Mouse (Mus musculus): ENCODE measurements around the gene Gm12216. TPM values are rescaled to one million over a fixed set of nuclear protein-coding genes. Genes with fewer than 3 reads are reported as not detected.
"Not testable (repeated sequence)": the region's sequence is repeated elsewhere in the genome, so short reads cannot be mapped to it uniquely, and the experiment has no call there.

The Gm12216 gene
- polyA plus RNA-seq, 1 experiment from 2014 or later = 0.41 TPM

DNA sequence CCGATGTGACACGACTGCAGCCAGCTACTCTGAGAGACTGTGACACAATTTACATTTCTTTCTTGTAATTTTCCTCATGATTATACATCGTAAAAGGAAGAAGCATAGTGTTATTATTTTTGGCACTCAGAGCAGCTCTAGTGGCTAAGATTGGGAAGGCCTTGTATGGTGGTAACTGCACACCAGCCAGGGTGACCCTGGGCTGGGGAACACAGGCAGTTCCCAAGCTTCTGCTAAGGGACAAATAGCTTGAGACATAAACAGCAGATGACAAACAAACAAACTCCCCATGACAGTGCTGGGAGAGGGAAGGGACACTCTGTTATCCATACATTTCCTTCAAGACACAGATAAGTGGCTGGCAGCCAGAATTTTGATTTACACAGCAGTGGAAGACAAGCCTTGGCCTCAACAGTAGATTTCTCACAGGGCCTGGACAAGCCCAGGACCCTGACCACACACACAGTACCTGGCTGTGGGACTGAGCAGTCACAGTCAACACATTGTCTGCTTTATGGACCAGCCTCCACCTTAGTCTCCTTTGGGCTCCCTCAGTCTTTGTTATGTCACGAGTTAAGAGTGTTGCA, 5.8 kb upstream of the Gm12216 start:
- H3K27ac ChIP-seq; H3K4me1 ChIP-seq; H3K4me3 ChIP-seq; H3K27me3 ChIP-seq (ENCODE audit: low read depth, poor library complexity, severe bottlenecking); H3K36me3 ChIP-seq; DNase-seq (ENCODE audit: low spot score); H3K9me3 ChIP-seq (replicated peaks): not testable (repeated sequence)
- WGBS = 82% methylated on average over 3 of the region's 4 CpGs

DNA sequence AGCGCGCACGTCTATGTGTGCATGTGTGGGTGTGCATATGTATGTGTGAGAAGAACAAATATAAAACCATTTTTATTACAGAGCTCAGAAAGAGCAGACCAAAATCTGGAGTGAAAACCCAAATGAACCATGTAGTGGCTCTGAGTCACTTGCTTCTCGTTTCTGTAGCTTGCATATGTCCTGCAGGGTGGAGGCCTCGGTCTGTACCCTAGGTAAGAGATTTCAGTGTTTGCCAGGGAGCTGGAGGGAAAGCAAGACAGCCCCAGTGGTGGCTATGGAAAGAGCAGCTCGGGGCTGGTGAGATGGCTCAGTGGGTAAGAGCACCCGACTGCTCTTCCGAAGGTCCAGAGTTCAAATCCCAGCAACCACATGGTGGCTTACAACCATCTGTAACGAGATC, 1.9 kb upstream of the Gm12216 start:
- DNase-seq (ENCODE audit: low spot score); H3K9me3 ChIP-seq (replicated peaks); H3K4me1 ChIP-seq; H3K4me3 ChIP-seq; H3K36me3 ChIP-seq; H3K27ac ChIP-seq: not testable (repeated sequence)
- 82% methylated on average over 8 of the region's 9 CpGs for WGBS
- peaks cover 14% of the 10 kb centered on the region for H3K27me3 ChIP-seq (ENCODE audit: low read depth, poor library complexity, severe bottlenecking)

- no peak for DNase-seq (ENCODE audit: low spot score)
- peaks cover 4% of the 10 kb centered on the region; the same call in 1 of the 2 replicates for H3K4me1 ChIP-seq
- no peak overlapping the region for H3K27ac ChIP-seq
- H3K36me3 ChIP-seq = no peaks in the 10 kb centered on the region
- 0 out of 2 replicates have a peak overlapping the region, but pooled peaks have one; percentile 53 for H3K4me3 ChIP-seq
- no peaks in the 10 kb centered on the region for H3K9me3 ChIP-seq (replicated peaks)
- H3K27me3 ChIP-seq (ENCODE audit: low read depth, poor library complexity, severe bottlenecking) = peaks cover 14% of the 10 kb centered on the region
- WGBS = 77% methylated on average over 6 of the region's 6 CpGs
Observed at GRCm38 (mm10) chr11:53858058-53858760, 847 bp downstream of the Gm12216 start.

DNA sequence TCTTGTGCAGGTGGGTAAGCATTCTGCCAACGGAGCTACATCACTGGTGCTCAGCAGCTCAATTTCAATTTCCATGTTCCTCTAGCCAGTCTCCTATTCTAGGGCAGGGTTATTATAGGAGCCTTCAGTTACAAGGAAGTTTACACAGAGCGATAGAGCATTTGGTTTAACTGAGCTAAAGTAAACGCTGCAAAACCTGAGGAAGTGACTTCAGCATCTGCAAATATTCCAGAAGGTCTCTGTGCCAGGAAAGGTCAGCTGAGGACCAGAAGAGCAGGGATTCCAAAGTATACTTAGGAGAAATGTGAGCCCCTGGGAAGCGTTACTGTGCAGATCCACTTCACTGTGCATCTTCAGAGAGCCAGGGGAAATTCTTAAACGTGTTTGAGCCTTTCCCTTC, 5.4 kb downstream of the Gm12216 start:
- no peak for DNase-seq (ENCODE audit: low spot score)
- H3K27ac ChIP-seq = no peak overlapping the region
- H3K27me3 ChIP-seq (ENCODE audit: low read depth, poor library complexity, severe bottlenecking) = peaks cover 14% of the 10 kb centered on the region
- H3K9me3 ChIP-seq (replicated peaks) = no peaks in the 10 kb centered on the region
- H3K4me3 ChIP-seq = no peak overlapping the region
- no peaks in the 10 kb centered on the region for H3K36me3 ChIP-seq
- peaks cover 5% of the 10 kb centered on the region for H3K4me1 ChIP-seq
- 65% methylated on average over 5 of the region's 5 CpGs for WGBS

DNA sequence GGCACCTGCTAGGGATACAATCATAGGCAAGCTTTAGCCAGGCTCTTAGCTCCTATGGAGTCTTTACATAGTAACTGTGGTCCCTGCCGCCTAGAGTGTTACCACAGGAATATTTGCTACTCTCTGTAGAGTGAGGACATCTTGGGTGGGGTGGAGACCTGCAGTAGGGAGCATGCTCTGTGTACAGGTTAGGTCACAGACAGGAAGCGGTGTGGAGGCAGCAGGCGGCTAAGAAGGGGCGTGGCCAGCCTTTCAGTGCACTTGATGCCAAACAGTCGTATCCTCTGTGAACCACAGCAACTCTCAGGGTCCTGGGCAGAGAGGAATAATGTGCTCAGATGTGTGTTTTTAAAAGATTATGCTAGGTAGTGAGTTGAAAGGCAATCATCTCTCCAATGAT, 7.3 kb downstream of the Gm12216 start:
- no peak overlapping the region for H3K4me3 ChIP-seq
- no peak overlapping the region for H3K27ac ChIP-seq
- 0 out of 2 replicates have a peak, but pooled peaks cover under 1% of the 10 kb centered on the region for H3K27me3 ChIP-seq (ENCODE audit: low read depth, poor library complexity, severe bottlenecking)
- no peaks in the 10 kb centered on the region for H3K9me3 ChIP-seq (replicated peaks)
- DNase-seq (ENCODE audit: low spot score) = no peak
- WGBS = 49% methylated on average over 5 of the region's 5 CpGs
- peaks cover 5% of the 10 kb centered on the region for H3K4me1 ChIP-seq
- H3K36me3 ChIP-seq = no peaks in the 10 kb centered on the region

GRCm38 (mm10) chr11:53849588-53850320, 9.3 kb downstream of the Gm12216 start:
- DNase-seq (ENCODE audit: low spot score) = peak; percentile 82
- H3K9me3 ChIP-seq (replicated peaks) = no peaks in the 10 kb centered on the region
- no peaks in the 10 kb centered on the region for H3K27me3 ChIP-seq (ENCODE audit: low read depth, poor library complexity, severe bottlenecking)
- no peak overlapping the region for H3K4me3 ChIP-seq
- no peaks in the 10 kb centered on the region for H3K36me3 ChIP-seq
- peak overlapping the region; percentile 70; the same call in 1 of the 2 replicates for H3K27ac ChIP-seq
- 33% methylated on average over 9 of the region's 9 CpGs for WGBS
- peaks cover 10% of the 10 kb centered on the region for H3K4me1 ChIP-seq

- Histone ChIP-seq H3K9me3 (replicated peaks) (no peaks in the 10 kb centered on the region), H3K27ac (no peak overlapping the region), H3K27me3 (ENCODE audit: low read depth, poor library complexity, severe bottlenecking) (no peaks in the 10 kb centered on the region), H3K36me3 (no peaks in the 10 kb centered on the region), H3K4me1 (peaks cover 12% of the 10 kb centered on the region), H3K4me3 (no peak overlapping the region)
- 80% methylated on average over 6 of the region's 6 CpGs for WGBS
- DNase-seq (ENCODE audit: low spot score) = no peak
Observed at GRCm38 (mm10) chr11:53845680-53846079, 13.4 kb downstream of the Gm12216 start.

DNA sequence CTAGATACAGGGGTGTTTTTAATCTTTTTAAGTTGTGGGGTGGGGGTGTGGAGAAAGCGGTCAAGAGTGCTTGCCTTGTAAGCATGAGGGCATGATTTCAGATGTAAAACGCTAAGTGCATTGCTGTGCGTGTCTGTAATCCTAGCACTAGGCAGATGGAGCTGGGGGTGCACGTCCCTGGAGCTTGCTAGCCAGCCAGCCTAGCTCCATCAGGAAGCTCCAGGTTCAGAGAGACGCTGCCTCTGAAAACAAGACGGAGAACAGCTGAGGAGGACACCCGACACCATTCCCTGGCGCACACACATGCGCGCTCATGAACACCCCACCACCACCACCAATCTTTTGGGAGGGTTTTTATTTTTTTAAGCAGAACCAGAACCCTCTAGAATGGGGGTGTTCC, 15.9 kb downstream of the Gm12216 start:
- no peaks in the 10 kb centered on the region for H3K9me3 ChIP-seq (replicated peaks)
- H3K36me3 ChIP-seq = no peaks in the 10 kb centered on the region
- H3K4me3 ChIP-seq = no peak overlapping the region
- DNase-seq (ENCODE audit: low spot score) = no peak
- H3K27me3 ChIP-seq (ENCODE audit: low read depth, poor library complexity, severe bottlenecking) = no peaks in the 10 kb centered on the region
- peaks cover 24% of the 10 kb centered on the region for H3K4me1 ChIP-seq
- WGBS = 70% methylated on average over 10 of the region's 10 CpGs
- H3K27ac ChIP-seq = no peak overlapping the region

GRCm38 (mm10) chr11:53842161-53842581, 16.9 kb downstream of the Gm12216 start:
- no peaks in the 10 kb centered on the region for H3K36me3 ChIP-seq
- no peaks in the 10 kb centered on the region for H3K9me3 ChIP-seq (replicated peaks)
- peaks cover 24% of the 10 kb centered on the region for H3K4me1 ChIP-seq
- no peak overlapping the region for H3K4me3 ChIP-seq
- WGBS = 79% methylated on average over 4 of the region's 4 CpGs
- no peak overlapping the region for H3K27ac ChIP-seq
- no peak for DNase-seq (ENCODE audit: low spot score)
- no peaks in the 10 kb centered on the region for H3K27me3 ChIP-seq (ENCODE audit: low read depth, poor library complexity, severe bottlenecking)

DNA sequence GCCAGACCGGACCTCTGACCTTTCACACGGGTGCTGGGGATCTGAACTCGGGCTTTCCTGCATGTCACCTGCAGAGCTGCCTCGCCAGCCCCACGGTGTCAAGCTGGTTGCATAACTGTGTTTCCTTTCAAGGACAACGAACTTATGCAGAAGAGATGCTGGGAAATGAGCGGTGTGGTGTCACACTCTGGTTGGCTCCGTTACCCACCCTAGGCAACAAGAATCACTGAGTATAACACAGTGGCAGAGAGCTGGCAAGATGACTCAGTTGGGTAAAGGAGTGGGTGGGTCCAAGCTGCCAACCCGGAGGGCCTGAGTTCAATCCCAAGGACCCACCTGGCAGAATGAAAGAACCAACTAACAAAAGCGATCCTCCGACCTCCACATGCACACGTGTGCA, 17.5 kb downstream of the Gm12216 start:
- H3K4me1 ChIP-seq = peaks cover 24% of the 10 kb centered on the region
- H3K9me3 ChIP-seq (replicated peaks) = no peaks in the 10 kb centered on the region
- no peaks in the 10 kb centered on the region for H3K27me3 ChIP-seq (ENCODE audit: low read depth, poor library complexity, severe bottlenecking)
- no peak overlapping the region for H3K4me3 ChIP-seq
- no peaks in the 10 kb centered on the region for H3K36me3 ChIP-seq
- no peak for DNase-seq (ENCODE audit: low spot score)
- H3K27ac ChIP-seq = no peak overlapping the region
- WGBS = 86% methylated on average over 12 of the region's 12 CpGs

DNA sequence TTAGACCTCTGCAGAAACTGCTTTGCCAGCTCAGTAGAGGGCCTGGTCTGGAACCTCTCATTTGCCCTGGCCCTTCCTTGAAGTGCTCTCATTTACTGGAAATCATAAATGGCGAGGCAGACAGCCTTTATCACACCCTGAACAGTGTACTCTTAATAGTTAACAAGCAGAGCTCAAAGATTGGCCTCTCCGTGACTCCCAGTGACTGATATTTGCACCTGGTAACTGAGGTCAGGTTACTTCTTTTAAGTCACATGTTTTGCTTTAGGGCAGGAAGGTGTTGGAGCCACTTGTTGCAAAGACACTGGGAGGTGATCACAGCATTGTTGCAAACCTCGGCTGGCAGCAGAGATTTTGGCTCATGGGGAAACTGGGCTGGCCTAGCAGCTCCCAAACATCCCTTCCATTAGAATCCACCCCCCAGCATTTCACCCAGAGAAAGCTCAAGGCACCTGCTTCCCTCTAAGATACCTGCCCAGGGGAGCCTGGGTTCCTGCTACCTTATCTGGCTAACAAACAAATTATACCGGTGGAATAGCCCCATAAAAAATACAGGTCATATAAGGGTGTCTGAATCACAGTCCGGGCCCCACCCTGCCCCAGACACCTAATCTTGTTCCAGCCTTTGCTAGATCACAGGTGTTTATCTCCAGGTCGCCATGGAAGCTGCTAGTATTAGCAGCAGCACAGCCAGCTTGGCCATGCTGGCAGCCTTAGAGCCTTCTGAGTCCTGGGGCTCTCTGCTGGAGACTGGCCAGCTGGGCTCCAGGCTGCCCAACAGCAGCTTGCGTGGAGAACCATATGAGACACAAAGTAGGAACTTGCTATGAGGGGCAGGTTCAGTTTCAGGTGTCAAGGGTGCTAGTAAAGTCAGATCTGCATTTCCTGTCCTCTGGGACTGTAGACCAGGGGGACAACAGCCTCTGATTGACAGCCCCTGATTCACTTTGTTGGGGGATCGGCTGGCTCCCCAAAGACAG, 19.1 kb downstream of the Gm12216 start:
- H3K36me3 ChIP-seq = no peaks in the 10 kb centered on the region
- 48% methylated on average over 8 of the region's 8 CpGs for WGBS
- no peak for DNase-seq (ENCODE audit: low spot score)
- H3K4me3 ChIP-seq = no peak overlapping the region
- H3K27ac ChIP-seq = no peak overlapping the region
- no peaks in the 10 kb centered on the region for H3K27me3 ChIP-seq (ENCODE audit: low read depth, poor library complexity, severe bottlenecking)
- peaks cover 19% of the 10 kb centered on the region for H3K4me1 ChIP-seq
- H3K9me3 ChIP-seq (replicated peaks) = no peaks in the 10 kb centered on the region

- peaks cover 19% of the 10 kb centered on the region for H3K4me1 ChIP-seq
- 70% methylated on average over 6 of the region's 6 CpGs for WGBS
- no peaks in the 10 kb centered on the region for H3K36me3 ChIP-seq
- H3K4me3 ChIP-seq = no peak overlapping the region
- no peaks in the 10 kb centered on the region for H3K27me3 ChIP-seq (ENCODE audit: low read depth, poor library complexity, severe bottlenecking)
- no peak overlapping the region for H3K27ac ChIP-seq
- H3K9me3 ChIP-seq (replicated peaks) = no peaks in the 10 kb centered on the region
- DNase-seq (ENCODE audit: low spot score) = no peak
Observed at GRCm38 (mm10) chr11:53839147-53839546, 19.9 kb downstream of the Gm12216 start.
